ENCODE assay signal across 8 mouse cellular contexts in the genomic region with DNA sequence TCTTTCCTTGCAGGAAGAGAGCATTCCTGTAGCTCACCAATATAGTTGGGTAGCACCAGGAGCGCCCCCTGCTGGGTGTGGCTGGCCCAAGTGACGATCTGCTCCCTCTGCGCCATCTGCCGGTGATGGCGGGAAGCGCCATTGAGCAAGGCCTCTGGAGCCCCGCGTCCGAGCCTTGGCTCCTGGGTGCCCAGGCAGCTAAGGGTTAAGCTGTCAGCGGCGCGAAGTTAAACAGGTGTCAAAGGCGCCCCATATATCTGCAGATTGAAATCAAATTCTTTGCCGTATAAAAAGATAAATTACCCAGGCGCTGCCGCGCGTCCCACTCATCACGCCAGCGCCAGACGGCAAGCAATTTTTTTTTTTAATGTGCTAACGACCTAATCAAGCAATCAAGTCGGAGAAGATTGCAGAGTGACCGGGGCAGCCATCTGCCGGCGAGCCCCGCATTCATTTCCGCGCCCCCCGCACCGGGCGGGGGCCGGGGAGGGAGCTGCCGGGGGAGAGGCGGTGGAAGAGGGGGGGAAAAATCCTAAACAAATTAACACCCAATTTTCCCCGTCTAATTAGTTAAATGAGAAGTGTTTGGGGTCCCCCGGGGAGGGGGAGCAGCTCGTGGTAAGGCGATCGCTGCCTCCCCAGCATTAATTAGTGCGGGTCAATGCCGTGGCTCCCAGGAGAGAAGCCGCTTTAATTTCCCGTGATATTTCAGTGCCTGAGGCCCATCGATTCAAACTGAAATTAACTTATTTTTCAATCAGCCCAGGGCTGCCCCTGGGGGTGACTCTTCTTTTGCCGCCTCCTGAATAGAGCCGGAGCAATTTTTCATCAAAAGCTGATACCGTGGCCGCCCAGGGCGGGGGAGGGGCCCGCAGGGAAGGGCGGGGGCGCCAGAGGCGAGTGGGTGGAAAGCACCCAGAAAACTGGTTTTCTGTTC. TPM values are rescaled to one million over a fixed set of nuclear protein-coding genes. Genes with fewer than 3 reads are reported as not detected.
DNase-seq lines count a peak whose midpoint lies in the region; ATAC-seq lines count a peak whose summit lies in the region.

No protein-coding gene starts in this region.

- peaks cover 24% of the 10 kb centered on the region for H3K27me3 ChIP-seq in hindbrain, embryonic 12.5 days

- H3K9ac ChIP-seq in hindbrain, embryonic 12.5 days: peak overlapping the region; percentile 61

- peak overlapping the region; percentile 64 for H3K27ac ChIP-seq in hindbrain, embryonic 12.5 days

- under 1% methylated on average over 53 of the region's 54 CpGs for WGBS in hindbrain, embryonic 12.5 days

- H3K4me3 ChIP-seq in hindbrain, embryonic 12.5 days: peak overlapping the region; percentile 41

- no peaks in the 10 kb centered on the region for H3K9me3 ChIP-seq in hindbrain, embryonic 12.5 days (replicated peaks)

- H3K4me1 ChIP-seq in hindbrain, embryonic 12.5 days: peaks cover 10% of the 10 kb centered on the region

- peak; percentile 90 for DNase-seq in Muller cell, postnatal 12 days (ENCODE audit: inconsistent ontology term)
- DNase-seq in cerebellum, adult 9-11 months: peak; percentile 91
- DNase-seq in frontal cortex, postnatal 10 days (ENCODE audit: low spot score in 2 of 2): peak; percentile 78 to 89
- peak; percentile 96 to 97 for DNase-seq in layer of hippocampus, postnatal 14 days (ENCODE audit: low spot score in 2 of 2)
- DNase-seq in lung, postnatal 14 days: peak; percentile 96
- peak; percentile 74 for DNase-seq in retina, adult 2 months (ENCODE audit: low read depth, low spot score)
- peak; percentile 84 to 91 for DNase-seq in thymus, postnatal 36 days

- H3K4me2 ChIP-seq in hindbrain, embryonic 12.5 days (replicated peaks): peak overlapping the region; percentile 88

- no peaks in the 10 kb centered on the region for H3K36me3 ChIP-seq in hindbrain, embryonic 12.5 days

- ATAC-seq in hindbrain, embryonic 12.5 days (ENCODE audit: low FRiP score): peak; percentile 76

RNA-seq across cellular contexts. Expression of gene Vsx2, which starts 20.5 kb away (rescaled TPM):
- polyA plus RNA-seq in hindbrain, embryonic 12.5 days (2016; fragmentation: Nextera tagmentation; extraction: Ambion mirVana): 8.3 and 9.4 TPM in 2 replicates
- under 1 TPM; 0.23 to 0.31 TPM for total RNA-seq in layer of hippocampus, postnatal 14 days (2021)

RNA-seq across cellular contexts. Expression of gene Abcd4, which starts 27.1 kb away (rescaled TPM):
- polyA plus RNA-seq in hindbrain, embryonic 12.5 days (2016; fragmentation: Nextera tagmentation; extraction: Ambion mirVana): 13.7 and 17.1 TPM in 2 replicates
- total RNA-seq in layer of hippocampus, postnatal 14 days (2021): 10 to 100 TPM; 15.6 to 15.7 TPM

RNA-seq across cellular contexts. Expression of gene Vrtn, which starts 50.7 kb away (rescaled TPM):
- polyA plus RNA-seq in hindbrain, embryonic 12.5 days (2016; fragmentation: Nextera tagmentation; extraction: Ambion mirVana): not detected in 2 replicates
- total RNA-seq in layer of hippocampus, postnatal 14 days (2021): not detected

Comparison
In these comparisons a context has a peak if more than half of its experiments do, and no peak if none do; other contexts are left out.
1. Peak in every context shown above with its lines: DNase-seq, ATAC-seq, H3K4me3 ChIP-seq and H3K27ac ChIP-seq.